Mouse (Mus musculus) adrenal gland, postnatal 36 days (tissue): Measurements from ENCODE around the gene Ctnnb1. TPM values are rescaled to one million over a fixed set of nuclear protein-coding genes. Genes with fewer than 3 reads are reported as not detected.

ENCODE experiments used
- DNase-seq, 2 experiments: peaks; one replicate each; pipeline ENCODE4 v3.0.0; 2021; ENCODE audit warnings: mixed read lengths in 1 of 2
- total RNA-seq, 2 experiments: library from RNA; stranded (reverse); gene quantifications; 2 replicates each; pipeline ENCODE4 v1.2.3; 2021

Ctnnb1 gene
- total RNA-seq, 2 experiments from 2014 or later = 873 to 1,015 TPM

GRCm38 (mm10) chr9:120961969-120962700, 33.1 kb downstream of the Ctnnb1 start:
- DNase-seq = no peak

- DNase-seq = no peak
Measured at GRCm38 (mm10) chr9:120963104-120963503, 34.1 kb downstream of the Ctnnb1 start.

- no peak for DNase-seq
Measured at GRCm38 (mm10) chr9:120963720-120964119, 34.7 kb downstream of the Ctnnb1 start.

- no peak for DNase-seq
Measured at GRCm38 (mm10) chr9:120964224-120964623, 35.2 kb downstream of the Ctnnb1 start.

GRCm38 (mm10) chr9:120965007-120965406, 36.0 kb downstream of the Ctnnb1 start:
- DNase-seq = peak; percentile 33 to 49

GRCm38 (mm10) chr9:120973026-120973515, 44.1 kb downstream of the Ctnnb1 start:
- no peak for DNase-seq

GRCm38 (mm10) chr9:120974209-120974608, 45.2 kb downstream of the Ctnnb1 start:
- peak; percentile 51 to 59 for DNase-seq

- DNase-seq = no peak
Measured at GRCm38 (mm10) chr9:120976158-120976557, 47.1 kb downstream of the Ctnnb1 start.

- DNase-seq = no peak
Measured at GRCm38 (mm10) chr9:120976856-120977255, 47.8 kb downstream of the Ctnnb1 start.

- DNase-seq = no peak
Measured at GRCm38 (mm10) chr9:120981777-120982176, 52.8 kb downstream of the Ctnnb1 start.

GRCm38 (mm10) chr9:120983849-120984248, 54.8 kb downstream of the Ctnnb1 start:
- DNase-seq = no peak

GRCm38 (mm10) chr9:120984509-120984908, 55.5 kb downstream of the Ctnnb1 start:
- DNase-seq = no peak

- no peak for DNase-seq
Measured at GRCm38 (mm10) chr9:120985009-120985408, 56.0 kb downstream of the Ctnnb1 start.

GRCm38 (mm10) chr9:120985524-120985923, 56.5 kb downstream of the Ctnnb1 start:
- DNase-seq = no peak

GRCm38 (mm10) chr9:120986255-120986654, 57.2 kb downstream of the Ctnnb1 start:
- DNase-seq = no peak

- peak in 1 of 2 experiments; percentile 28 for DNase-seq
Measured at GRCm38 (mm10) chr9:120986994-120987393, 58.0 kb downstream of the Ctnnb1 start.

GRCm38 (mm10) chr9:120988088-120988487, 59.1 kb downstream of the Ctnnb1 start:
- DNase-seq = no peak

GRCm38 (mm10) chr9:120989806-120990700, 61.0 kb downstream of the Ctnnb1 start:
- DNase-seq = no peak

- no peak for DNase-seq
Measured at GRCm38 (mm10) chr9:120991801-120992200, 62.8 kb downstream of the Ctnnb1 start.

- DNase-seq = no peak
Measured at GRCm38 (mm10) chr9:120993004-120993403, 64.0 kb downstream of the Ctnnb1 start.

GRCm38 (mm10) chr9:120994223-120995155, 65.5 kb downstream of the Ctnnb1 start:
- DNase-seq = no peak

- no peak for DNase-seq
Measured at GRCm38 (mm10) chr9:120998696-120999095, 69.7 kb downstream of the Ctnnb1 start.
